Mouse (Mus musculus) CD4-positive helper T cell, adult 2 months (primary cell): ENCODE data around the gene Reep6.

Source experiments
- DNase-seq: peaks from one replicate; pipeline ENCODE4 v3.0.0-alpha.2; 2012; ENCODE audit warnings: low read depth, missing footprints, low spot score

Reep6 gene

DNA sequence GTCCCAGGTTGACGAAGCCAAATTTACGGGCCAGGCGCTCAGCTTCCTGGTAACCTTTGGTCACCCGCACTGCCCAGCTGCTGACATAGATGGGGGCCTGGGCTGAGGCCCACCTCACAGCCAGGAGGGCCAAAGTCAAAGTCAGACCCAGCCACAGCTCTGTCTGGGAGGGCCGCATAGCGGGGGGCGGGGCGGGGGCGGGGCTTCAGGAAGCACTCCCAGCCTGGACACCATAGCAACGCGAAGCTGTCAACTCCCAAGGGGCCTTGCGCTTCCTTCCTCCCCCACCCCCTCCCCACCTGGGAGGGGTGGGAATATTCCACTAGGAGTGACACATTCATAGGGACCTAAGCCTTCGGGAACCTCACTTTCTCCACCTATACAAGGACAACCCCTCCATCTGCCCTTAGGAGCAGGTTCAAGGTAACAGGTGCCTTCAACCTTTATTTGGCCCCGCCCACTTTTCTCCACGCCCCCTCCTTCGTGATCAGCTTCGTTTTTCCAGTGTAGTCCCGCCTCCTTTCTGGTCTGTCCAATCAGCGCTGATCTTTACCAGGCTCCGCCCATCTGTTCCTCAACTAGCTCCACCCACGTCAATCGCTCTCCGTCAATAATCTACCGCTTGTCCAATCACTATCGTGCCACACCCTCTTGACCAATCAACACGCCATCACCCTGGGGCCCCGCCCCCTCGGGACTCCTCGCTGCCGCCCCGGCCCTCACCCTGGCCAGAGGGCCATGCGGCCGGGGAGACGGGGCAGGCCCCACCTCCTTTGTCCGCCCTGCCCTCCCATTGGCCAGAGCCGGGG is at the start of gene Reep6, which contains the start of gene Pcsk4:
Gene Reep6, plus strand, starts transcription at position 681 of the 809 bp plus-strand sequence.
Gene Pcsk4, minus strand, starts transcription at position 226 of the 809 bp plus-strand sequence.
- peak; percentile 90 for DNase-seq

DNA sequence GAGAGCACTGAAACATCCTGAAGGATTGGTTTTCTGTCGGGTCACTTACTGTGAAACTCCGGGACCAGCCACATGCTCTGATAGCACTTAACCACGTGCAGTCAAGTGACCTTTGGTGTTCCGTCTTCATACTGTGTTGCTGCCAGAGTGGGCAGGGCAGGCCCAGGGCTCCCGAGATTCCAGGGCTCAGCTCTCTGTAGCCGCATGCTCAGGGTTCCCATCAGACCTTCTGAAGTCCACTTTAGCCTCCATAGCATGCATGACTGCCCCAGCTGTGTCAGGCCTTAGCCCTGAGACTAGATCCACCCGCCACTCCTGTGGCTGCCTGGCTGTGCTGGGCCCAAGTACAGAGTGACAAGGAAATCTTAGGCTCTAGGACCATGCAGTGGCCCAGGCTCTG is 48.4 kb upstream of the Reep6 start:
- DNase-seq, result no peak

DNA sequence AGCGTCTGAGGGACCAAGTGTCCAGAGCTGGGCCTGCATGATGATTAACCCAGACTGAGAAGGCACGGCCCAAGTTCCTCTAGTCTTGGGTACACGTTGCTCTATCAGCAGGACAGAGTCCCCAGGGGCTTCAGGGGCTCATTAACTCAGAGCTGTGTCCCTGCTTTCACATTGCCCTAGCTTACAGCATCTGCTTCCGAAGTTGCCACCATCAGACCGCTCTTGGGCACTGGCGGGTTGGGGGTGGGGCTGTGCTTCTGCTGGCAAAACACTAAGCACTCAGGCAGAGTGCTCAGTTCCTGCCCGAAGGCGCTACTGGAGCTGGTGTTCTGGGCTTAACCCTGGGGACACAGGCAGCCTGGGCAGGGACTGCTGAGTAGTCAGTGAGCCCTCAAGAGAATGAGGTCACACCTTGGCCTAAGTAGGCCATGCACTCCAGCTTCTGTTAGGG is 47.8 kb upstream of the Reep6 start:
- DNase-seq, result no peak

DNA sequence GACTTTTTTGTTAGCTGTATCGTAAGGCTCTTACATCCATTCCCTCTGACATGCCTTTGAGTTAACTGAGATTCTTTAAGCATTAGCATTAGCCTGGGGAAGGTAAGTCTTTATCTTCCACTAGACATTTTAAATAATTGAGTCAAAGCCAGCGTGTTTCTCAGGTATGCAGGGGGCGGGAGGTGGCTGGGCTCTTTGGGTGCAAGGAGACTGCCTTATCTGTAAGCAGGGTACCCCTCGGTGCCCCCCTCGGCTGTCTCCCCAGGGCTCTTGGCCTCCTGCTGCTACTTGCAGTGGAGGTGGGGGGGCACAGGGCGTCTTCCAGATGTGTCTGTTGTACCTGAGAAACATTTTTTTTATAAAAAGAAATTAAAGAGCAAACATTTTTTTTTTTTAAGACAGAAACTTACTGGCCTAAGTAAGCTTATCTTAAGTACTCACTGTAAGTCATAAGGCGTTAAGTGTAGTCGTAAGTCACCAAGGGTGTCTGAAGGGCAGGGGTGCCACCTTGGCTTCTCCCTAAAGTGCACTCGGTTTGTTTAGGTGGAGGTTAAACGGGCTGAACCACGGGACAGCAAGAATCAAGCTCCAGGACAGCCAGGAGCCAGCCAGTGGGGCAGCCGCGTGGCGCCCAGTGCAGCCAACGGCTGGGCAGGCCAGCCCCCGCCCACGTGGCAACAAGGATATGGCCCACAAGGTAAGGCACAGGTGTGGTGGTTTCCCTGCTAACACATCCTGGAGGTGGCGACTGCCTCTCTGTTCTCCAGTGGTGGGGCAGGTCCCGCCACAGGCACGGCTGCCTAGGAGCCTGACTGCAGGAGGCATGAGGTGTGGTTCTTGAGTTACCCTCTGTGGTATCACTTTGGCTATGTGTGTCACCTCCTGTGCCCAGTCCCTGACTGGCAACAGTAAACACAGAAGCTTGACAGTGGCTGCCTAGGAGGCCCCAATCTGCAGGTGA is 47.0 kb upstream of the Reep6 start:
- DNase-seq, result no peak

DNA sequence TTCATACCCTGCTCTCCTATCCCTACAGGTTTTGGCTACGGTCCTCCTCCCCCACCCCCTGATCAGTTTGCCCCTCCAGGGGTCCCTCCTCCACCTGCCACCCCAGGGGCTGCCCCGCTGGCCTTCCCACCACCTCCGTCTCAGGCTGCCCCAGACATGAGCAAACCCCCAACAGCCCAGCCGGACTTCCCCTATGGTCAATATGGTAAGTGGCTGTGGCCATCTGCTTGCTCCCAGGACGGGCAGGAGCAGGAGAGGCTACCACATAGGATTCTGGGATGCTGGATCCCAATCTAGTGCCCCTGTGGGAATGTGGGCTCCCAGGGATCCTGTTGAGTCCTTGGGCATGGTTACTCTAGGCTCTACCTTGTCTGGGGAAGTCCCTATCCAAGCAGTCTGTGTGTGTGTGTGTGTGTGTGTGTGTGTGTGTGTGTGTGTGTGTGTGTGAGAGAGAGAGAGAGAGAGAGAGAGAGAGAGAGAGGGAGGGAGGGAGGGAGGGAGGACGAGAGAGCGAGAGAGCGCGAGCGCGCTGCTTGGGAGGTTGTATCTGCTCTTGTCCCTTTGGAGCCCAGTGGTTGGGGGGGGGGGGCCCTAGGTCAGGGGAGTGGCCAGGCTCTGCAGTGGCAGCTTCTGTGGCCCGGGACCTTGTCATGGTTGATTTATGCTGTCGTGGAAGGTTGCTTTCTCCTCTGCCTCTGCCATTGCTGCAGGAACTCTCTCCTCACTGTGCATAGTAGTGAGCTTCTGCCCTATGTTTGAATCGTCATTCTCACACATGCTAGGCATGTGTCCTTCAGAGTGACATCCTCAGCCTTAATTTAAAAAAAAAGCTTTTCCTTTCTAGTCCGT is 44.3 kb upstream of the Reep6 start:
- no peak for DNase-seq

DNA sequence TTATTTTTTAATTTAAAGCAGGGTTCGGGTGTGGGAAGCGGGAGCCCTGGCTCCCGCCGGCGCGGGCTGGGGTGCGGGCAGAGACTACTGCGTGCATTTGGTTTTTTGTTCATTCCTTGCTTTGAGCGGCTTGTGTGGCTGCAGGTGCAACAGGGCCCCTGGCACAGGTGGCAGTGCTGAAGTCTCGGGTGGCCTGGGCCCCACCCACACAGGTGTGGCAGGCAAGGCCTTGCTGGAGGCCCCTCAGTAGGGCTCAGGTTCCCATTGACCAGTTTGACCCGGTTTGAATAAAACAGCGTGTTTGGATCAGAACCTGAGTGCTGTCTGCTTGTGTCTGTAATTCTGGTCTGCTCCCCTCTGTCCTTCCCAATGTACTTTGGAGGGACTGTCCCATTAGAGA is 41.7 kb upstream of the Reep6 start:
- DNase-seq, result no peak

DNA sequence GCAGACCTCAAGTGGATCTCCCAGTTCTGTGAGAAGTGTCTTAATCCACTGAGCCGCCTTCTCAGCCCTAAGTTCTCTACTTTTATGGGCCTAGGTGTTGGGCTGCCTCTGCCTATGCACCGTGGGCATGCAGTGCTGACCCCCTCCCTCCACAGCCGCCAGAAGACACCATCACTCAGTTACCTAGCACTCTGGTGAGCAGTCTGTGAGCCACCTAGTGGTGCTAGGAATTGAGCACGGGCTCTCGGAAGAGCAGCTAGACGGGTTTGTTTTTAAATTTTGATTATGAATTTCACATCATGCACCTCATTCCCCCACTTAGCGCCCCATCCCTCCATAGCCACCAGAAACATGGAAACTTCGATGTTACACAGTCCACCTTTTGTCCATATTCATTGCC is 41.1 kb upstream of the Reep6 start:
- no peak for DNase-seq

DNA sequence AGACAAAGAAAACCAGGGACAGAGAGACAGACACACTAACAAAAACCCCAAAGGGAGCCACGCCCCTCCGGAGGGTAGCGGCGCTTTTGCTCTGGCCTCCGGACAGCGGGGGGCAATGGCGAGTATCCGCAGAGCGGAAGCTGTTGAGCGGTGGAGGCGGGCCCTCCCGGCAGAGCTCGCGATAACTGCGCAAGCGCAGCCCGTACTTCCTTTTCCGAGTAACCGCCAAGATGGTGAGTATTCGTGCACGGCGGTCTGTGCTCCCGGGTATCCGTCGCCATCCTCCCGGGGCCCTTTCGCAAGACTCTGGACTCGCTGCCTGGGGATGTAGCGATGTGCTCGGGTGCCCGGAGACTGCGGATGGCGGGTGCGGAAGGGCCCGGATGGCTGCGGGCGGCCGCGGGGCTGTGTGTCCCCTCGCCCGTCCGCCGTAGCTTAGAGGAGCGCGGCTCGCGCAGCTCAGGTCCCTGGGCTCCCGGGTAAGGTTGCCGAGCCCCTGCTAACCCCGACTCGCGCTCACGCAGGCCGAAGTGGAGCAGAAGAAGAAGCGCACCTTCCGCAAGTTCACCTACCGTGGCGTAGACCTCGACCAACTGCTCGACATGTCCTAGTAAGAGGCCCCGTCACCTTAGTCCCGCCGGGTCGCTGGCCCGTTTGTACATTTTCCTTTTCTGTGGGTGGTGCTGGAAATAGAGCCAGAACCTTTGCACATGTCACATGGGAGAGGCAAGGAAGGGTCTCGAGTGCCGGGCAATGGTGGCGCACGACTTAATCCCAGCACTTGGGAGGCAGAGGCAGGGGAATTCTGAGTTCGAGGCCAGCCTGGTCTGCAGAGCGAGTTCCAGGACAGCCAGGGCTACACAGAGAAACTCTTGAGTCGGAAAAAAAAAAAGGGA is 37.3 kb upstream of the Reep6 start, which contains the start of gene Rps15:
Gene Rps15, plus strand, starts transcription at position 203 of the 896 bp plus-strand sequence.
- DNase-seq, result peak; percentile 96

DNA sequence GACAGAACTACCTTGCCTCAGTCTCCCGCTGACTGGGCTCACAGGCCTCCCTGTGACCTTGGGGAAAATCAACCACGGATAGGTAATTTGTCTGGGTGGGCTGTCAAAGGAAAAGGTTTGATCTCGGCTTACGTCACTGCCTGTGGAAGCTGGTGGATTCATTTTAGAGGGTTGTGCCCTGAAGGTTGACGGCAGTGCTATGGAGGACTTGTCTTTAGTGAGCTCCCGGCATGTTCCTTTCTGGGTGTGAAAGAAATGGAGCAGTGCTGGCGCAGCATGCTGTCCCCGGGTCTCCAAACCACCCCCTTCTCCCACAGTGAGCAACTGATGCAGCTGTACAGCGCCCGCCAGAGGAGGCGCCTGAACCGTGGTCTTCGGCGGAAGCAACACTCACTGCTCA is 36.4 kb upstream of the Reep6 start:
- peak; percentile 43 for DNase-seq

DNA sequence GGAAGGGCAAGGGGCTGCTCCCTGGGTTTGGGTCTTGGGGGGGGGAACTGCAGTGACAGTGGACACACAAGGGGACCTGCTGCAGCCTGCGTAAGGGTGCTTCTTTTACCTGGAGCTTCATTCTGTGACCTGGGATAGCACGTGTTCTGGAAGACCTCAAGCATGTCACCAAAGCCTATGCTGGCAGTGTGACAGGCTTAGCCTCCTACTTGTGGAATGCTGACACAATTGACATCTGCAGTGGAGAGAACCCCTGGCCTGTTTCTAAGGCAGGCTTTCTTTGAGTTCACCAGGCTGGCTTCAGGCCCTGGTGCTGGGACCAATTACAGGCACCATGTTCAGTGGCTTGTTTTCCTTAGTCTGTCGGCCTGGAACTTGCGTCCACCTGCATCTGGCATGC is 35.4 kb upstream of the Reep6 start:
- DNase-seq, result no peak

DNA sequence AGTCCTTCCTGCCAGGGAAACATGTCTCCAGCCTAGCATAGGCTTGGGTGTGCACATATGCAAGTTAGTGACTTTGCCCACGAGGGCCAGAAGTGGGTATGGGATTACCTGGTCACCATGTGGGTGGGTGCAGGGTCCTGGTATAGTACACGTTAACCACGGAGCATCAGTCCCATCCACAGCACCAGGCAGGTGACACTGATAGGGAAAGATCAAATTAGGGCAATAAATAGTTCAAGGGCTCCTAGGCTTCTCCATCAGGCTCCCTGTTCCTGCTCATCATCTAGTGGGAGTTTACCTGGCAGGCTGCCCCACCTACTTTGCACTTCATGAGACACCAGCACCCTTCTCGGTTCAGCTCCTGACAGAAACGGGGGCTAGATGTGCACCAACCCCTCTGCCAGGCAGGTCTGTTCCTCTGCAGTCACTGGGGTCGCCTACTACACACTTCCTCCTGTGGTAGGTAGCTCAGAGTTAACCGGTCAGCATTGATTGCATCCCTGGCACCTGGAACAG is 34.9 kb upstream of the Reep6 start:
- no peak for DNase-seq

DNA sequence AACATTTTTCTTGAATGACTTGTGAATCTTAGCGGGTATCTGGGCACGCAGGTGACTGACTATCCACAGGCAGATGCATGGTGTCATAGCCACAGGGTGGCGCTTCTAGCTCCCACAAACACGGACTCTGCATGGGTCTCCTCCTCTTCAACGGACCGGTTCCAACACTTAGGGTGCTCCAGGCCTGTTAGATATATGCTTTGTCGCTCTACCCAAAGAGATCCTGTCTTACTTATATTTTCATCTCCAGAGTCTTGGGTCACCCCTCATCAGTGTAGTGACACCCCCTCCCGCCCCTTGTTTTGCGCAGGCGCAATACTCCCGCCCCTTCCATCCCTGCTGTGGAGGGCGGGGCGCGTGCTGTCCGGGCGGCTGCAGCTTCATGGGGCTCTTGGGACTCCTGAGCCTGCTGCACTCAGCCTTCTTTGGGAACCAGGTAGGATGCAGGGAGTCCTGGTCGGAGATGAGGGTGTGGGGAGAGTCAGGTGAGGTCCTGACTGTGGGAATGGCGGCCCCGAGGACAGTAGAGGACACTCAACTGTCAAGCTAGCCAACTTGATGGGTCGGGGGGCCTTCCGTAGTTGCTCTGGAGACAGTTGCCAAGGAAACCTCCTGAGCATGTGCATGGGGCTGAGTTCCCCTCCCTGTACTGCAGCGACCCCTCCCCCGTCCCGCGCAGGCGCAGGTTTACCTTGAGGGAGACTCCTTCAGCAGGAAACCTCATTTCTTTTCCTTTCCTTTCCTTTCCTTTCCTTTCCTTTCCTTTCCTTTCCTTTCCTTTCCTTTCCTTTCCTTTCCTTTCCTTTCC is 33.9 kb upstream of the Reep6 start, which contains the start of gene Apc2:
Gene Apc2, plus strand, starts transcription at position 360 of the 808 bp plus-strand sequence.
- DNase-seq, result peak; percentile 83

DNA sequence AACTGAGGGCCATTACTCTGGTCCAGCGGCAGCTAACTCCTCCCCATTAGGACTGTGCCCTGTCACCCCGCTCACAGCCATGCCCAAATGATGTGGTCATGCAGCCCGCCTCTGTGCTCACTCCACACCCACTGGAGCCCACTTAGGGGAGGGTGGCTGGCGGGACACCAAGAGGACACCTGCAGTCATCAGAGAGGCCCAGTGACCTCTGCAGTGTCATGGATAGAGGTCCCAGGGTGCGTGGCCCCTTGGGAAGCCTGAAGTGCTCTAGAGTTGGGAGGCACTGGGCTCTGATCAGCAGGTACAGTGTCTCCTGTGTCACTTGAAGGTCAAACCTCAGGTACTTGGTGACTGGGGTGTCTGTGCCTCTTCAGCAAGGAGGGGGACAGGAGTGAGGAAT is 32.9 kb upstream of the Reep6 start:
- no peak for DNase-seq

DNA sequence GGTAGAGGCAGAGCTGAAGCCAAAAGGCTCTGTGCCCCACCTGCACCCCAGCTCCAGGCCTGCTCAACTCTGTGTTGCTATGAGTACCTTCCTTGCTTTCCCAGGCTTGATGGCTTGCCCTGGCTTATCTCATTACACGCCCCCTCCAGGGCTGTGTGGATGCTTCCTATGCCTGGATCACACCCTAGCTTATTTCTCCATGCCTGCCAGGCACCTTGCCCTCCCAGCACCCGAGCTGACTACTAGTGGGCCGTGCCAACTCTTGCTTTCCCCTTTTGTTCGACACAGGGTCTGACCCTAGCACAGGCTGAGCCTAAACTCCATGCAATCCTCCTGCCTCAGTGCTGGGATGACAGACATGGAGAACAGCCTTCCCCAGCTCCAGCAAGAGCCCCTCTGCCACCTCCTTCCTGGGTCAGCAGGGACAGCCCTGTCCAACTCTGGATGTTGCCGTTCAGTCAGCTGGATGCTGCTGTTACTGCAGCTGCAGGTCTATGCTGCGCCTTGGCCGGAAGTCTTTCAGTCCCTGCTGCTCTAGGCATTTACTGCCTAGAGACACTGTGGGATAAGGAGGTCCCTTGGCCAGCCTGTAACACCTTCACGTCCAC is 32.1 kb upstream of the Reep6 start:
- DNase-seq, result no peak

DNA sequence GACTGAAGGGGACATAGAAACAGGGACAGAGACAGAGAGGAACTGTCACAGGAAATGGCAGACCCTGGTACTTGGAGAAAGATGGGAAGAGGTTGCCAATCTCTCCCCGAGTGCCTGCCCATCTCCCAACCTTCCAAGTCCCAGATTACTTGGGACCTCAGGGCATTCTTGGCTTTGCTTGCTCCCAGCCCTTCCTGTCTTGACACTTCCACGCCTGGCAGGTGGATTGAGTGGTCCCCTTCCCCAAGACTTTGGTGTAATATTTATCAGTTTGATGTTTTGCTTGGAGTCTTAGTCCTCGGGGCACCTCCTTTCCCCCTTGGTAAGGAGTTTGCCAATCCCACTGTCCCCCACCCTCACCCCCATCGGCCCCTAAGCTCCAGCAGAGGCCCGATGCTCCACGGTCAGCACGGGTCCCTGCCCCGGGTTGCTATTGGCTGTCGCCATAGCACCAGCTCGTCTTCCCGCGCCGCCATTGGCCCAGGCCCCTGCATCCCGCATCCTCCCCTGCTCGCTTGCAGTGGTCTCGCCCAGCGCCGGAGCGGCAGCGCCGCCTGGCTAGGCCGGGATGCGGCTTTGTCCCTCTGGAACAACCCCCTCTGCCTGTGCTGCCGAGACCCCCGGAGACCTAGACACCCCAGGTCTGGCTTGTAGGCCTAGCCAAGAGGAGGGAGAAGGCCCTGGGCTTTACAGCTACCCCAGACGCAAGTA is 31.0 kb upstream of the Reep6 start:
- no peak for DNase-seq

DNA sequence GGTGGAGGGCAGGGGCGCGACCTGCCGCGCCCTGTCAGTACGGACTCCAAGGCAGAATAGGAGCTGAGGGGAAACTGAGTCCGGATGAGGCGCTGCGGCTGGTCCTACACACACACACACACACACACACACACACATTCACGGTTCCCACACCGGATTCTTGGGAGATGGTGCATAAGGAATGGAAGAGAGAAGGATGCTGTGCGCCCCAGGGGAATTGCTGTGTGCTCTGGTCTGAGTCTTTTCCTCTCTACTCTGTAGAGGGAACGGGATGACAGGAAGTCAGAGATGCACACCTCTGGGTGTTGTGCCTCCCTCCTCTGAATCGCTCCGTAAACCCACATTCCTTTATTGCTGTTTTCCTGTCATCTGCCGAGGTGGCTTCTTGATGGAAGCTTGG is 30.5 kb upstream of the Reep6 start:
- DNase-seq, result no peak

DNA sequence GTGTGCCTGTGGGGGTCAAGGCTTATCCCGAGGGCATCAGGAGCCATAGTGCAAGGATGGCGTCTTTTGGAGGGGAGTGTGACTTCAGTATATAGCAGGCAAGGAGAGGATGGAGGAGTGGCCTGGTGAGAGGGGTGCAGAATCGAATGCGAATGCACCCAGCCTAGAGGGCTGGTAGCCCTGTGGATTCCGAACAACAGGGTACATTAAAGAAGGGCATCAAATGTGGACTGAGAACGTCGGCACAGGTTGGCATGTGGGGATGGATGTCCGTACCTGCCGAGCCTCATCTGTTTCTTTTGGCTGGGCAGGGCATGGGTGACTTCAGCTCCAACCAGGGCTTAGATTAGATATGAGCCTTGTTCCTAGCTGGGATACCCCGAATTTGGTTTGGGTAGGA is 29.9 kb upstream of the Reep6 start:
- no peak for DNase-seq

DNA sequence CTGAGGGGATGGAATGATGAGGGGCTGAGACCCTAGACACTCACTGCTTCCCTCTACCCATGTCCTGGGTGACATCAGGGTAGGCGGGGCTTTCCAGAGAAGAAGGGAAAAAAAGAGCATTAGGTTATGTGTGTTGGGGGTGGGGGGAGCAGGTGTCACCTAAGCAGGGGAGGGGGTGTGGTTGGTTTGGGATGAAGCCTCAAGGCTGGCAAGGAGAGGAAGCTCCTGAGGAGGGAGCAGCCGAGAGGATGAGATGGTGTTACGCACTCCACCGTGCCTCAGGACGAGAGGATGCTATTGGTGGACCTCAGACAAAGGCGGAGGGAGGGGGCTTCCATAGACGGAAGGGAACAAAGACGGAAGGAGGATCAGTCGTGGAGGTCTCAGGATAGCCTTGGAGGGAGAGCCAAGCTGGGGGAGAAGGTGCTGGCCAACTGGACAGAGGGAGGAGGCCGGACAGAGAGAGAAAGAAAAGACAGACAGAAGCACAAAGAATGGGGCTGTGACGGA is 29.0 kb upstream of the Reep6 start:
- no peak for DNase-seq
